1 mouse cellular context compared by ENCODE assay signal in genomic region chr4:133577983-133578382, GRCm38 (mm10).
TF ChIP-seq lines count a peak whose summit lies in the region.

No protein-coding gene starts in this region.

TF ChIP-seq in ES-E14, 5 proteins besides CTCF, POLR2A, EP300 and RAD21:
- TF ChIP-seq HCFC1 (IDR thresholded peaks at IDR 0.05; ENCODE audit: borderline replicate concordance, insufficient read depth, low read length) (no peak), MAFK (IDR thresholded peaks at IDR 0.05; ENCODE audit: insufficient read depth, low read depth, low read length) (no peak), ZNF384 (IDR thresholded peaks at IDR 0.05; ENCODE audit: low read depth, low read length) (no peak), ZC3H11A (IDR thresholded peaks at IDR 0.05; ENCODE audit: borderline replicate concordance, low read depth, low read length) (no peak), CHD2 (IDR thresholded peaks at IDR 0.05; ENCODE audit: low read depth, low read length) (no peak)
